Mouse (Mus musculus) CD4-positive helper T cell, adult 2 months (primary cell): Measurements from ENCODE around the gene Pabpn1.
A peak's percentile ranks its signal among the peaks of the same experiment; 100 is the strongest.

Experiments used
- DNase-seq: peaks from one replicate; pipeline ENCODE4 v3.0.0-alpha.2; 2012; ENCODE audit warnings: low read depth, missing footprints, low spot score

The Pabpn1 gene

DNA sequence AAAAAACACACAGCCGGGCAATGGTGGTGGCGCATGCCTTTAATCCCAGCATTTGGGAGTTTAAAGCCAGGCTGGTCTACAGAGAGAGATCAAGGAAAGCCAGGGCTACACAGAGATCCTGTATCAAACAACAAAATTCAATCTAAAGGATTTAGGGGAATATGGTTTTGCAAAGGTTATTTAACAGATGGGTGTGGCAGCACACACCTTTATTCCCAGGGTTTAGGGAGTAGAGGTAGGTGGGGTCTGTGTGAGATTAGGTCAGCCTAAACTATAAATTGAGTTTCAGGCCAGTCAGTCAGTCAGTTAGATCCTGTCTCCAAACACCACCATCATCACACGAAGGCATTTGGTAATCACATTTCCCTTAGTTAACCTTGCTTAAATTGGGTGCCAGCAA lies at the start of gene Pabpn1:
Pabpn1 (plus strand) TSS at position 301 of the 400 bp plus-strand sequence.
- no peak for DNase-seq

DNA sequence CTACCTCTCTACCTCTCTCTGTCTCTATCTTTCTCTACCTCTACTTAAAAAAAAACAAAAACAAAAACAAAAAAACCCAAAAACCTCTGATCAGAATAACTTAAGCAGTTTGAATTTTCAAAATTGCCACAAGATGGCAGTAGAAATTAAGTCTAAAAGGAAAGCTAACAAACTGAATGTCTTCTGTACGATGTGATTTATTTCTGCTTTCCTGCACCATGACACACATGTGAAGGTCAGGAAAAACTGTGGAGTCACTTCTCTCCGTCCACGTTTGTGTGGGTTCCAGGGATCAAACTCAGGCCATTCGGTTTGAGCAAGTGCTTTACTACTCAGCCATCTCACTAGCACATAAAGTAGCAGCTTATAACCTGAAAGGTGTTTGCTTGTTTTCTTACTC lies 48.8 kb upstream of the Pabpn1 start:
- peak; percentile 40 for DNase-seq

DNA sequence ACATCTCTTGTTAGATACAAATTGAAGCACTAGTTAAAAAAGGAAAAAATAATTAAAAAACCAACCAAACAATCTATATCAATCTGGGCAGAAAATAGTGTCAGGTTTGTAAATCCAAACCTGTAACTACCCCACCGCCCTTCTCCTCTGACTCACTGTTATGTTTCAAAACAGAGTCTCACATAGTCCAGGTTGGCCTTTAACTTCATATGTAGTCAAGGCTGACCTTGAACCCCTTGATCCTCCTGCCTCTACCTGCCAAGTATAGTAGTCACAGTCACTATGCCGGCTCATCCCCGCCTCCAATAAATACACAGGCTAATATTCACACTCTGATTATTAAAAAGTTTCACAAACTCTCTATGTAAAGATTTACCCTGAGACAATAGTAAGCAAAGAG lies 36.6 kb upstream of the Pabpn1 start:
- DNase-seq: no peak

DNA sequence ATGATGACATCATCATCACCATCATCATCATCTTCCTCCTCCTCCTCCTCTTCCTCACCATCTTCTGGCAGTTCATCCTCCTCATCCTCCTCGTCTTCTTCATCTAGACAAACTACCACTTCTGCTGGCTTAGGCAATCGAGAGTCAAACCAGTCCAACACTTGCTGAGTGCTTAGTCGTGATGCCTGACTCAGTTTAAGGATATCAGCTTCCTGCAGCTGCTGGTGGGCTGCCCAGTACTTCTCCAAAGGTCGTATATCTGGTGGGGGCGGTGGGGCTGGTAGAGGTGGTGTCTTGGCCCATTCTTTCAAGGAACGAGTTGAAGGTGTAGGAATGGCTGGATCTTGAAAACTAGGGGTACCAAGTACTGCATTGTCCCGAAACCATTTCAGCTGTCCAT lies 35.6 kb upstream of the Pabpn1 start:
- no peak for DNase-seq

DNA sequence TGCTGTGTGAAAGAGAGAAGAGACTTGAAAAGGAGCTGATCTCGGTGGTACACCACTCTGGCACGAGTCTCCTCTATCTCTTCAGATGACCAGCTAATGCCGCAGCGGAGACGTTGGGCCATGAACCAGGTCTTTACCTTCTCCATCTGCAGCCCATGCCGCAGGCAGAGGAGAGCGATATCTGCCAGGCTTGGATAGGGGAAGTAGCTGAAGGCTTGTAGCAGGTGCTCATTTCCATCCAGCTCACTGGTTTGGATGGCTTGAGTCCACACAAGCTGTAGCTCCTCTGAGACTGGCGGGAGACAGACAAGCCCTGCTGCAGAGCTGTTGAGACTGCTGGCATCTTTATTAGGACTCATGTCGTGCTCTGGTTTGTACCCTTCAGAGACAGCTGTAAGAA lies 34.4 kb upstream of the Pabpn1 start:
- no peak for DNase-seq

DNA sequence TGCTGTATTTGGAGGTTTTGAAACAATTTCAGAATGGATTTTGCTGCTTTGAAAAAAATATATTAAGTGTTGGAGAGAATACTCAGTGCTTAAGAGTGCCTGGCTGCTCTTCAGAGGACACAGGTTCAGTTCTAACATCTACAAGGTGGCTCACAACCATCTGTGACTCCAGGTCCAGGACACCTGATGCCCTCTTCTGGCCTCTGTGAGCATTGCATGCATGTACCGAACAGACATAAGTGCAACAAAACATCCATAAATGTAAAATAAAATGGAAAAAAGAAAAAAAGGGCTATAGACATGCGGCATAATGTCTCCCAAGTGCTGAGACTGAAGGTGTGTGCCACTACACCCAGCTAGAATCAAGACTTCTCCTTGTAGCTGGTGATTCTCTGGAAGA lies 31.8 kb upstream of the Pabpn1 start:
- DNase-seq: peak; percentile 63

DNA sequence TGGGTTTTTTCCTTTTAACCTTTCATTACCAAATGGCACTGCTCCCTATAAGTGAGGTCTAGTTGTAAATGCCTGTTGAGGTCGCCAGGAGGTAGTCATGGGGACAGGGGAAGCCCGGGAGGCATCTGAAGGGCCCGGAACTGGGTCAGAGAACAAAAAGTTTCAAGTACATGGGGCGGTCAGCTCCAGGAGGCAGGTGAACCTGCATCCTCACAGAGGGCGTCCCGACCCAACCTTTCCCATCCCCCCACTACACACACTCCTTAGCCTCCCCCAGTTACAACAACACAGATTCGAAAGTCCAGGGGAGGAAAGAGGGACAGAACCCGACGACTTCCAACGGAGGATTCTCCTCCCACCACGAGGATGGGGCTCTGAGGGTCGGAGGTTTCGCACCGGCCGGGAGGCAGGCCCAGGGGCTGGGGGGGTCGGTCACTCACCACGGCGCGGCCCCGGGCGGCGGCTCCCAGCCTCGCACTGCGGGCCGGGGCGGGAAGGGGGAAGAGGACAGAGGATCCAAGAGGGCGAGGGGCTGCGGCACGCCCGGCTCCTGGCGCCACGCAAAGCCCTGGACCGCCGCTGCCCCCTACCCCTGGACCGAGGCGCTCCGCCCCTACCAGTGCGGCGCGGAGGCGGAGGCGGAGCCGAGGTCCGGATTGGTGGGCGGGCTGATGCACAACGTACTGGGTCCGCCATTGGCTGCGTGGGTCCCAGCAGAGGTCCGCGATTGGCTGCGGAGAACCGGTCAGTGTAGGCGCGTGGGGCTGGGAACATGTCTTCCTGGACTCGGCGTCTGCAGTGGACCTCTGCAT lies 28.6 kb upstream of the Pabpn1 start:
- DNase-seq: peak; percentile 86

DNA sequence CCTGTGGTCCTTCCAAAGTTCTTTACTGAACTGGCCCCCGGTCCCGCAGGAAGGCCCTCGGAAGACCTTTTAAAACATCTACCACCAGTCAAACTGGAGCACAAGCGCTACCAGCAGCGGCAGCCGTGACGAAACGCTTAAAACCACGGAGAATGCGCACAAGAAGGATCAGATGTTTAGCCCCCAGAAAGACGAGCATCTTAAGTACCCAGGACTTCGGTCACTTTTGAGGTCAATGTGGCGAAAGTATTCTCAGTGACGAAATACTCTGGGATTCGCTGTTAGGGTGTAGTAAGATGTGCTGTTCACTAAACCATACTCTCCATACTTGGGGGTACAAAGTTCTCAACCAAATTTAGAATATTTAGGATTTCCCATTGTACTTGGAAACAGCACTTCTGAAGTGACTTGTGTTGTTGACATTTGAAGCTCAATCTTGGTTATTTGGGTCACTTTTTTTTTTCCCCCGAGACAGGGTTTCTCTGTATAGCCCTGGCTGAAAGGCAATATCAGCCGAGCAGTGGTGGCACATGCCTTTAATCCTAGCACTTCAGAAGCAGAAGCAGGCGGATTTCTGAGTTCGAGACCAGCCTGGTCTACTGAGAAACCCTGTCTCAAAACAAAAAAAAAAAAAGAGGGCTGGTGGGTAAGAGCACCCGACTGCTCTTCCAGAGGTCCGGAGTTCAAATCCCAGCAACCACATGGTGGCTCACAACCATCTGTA lies 27.8 kb upstream of the Pabpn1 start:
- DNase-seq: peak; percentile 46

DNA sequence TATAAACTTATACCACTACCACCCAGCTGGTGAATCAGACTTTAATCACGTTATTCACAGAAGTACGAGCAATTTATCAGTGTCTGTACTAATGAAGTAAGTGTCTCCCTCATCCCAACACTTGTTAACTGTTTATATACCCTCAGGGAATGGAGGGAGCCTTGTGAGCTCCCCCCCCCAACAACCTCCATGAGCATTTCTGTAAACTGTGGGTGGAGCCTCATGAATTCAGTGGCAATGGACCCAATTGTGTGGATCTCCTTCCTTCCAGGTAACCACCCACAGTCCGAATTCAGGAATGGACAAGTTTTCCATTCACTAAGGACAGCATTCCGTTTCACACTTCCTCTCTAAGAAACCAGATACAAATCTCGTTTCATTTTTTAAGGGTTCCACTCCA lies 26.7 kb upstream of the Pabpn1 start:
- DNase-seq: no peak

DNA sequence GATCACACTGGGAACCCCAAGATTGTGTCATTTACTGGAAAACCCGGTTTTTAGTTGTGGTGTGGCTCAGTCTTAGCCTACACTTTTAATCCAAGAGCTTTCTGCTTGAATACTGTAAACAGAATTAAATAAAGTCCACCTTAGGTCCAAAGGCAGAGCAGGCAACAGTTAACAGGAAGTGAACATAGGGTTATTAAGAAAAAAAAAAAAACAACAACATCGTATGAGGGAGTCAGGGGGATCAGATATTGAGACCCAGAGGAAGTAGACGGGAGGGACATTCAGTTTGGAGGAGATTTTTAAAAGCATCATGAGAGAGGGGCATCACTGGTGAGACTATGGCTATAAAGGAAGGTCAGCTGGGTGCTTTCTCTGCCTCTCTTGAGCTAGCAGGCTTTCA lies 26.0 kb upstream of the Pabpn1 start:
- DNase-seq: no peak

DNA sequence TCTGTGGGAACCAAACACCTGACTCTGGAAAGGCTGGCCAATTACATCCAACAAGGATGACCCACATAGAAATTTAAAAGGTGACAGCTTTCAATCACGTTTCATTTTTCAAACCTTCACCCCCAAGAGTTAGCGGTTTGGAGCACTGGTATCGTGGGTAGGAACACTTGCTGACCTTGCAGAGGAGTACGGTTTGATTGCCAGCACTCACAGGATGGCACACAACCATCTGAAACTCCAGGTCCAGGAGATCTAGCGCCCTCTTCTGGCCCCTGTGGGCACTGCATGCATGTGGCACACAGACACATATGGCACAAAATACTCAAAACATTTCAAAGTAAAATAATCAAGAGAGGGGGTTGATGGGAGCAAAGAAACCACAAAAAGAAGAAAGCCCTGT lies 25.4 kb upstream of the Pabpn1 start:
- peak; percentile 59 for DNase-seq

DNA sequence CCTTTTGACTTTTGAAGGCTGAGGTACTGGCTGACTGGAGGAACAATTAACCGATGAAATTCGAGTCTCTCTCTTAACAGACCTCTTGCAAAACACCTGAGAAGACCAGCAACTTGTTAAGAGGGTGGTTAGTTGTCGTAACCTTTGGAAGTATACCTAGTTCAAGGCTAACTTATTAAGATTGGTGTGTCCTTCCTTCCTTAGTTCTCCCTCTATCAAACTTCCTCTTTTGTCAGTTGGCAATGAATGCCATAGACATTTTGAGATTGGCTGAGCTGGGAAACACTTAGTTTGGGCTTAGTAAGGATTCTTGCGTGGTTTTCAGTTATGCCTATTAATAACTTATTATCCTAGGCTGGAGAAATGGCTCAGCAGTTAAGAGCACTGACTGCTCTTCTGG lies 24.3 kb upstream of the Pabpn1 start:
- DNase-seq: no peak

DNA sequence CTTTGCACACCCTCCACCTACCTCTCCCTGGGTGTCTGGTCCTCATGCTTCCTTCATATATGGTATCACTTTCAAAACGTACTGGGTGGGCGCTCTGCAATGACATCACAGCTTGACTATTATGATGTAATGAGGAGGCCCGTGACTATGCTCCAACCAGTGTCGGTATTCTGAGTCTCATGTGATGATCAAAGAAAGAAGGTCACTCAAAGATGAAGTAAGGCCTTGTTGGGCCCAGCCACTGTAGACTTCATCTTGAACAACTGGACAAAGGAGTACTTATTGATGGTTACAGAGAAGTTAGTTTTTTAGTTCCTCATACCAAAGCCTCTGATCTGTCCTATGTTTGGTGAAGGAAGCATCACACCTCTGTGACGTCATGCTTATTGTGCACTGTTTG lies 21.4 kb upstream of the Pabpn1 start, which contains the start of gene Homez:
Homez (minus strand) TSS at position 101 of the 400 bp plus-strand sequence.
- no peak for DNase-seq

DNA sequence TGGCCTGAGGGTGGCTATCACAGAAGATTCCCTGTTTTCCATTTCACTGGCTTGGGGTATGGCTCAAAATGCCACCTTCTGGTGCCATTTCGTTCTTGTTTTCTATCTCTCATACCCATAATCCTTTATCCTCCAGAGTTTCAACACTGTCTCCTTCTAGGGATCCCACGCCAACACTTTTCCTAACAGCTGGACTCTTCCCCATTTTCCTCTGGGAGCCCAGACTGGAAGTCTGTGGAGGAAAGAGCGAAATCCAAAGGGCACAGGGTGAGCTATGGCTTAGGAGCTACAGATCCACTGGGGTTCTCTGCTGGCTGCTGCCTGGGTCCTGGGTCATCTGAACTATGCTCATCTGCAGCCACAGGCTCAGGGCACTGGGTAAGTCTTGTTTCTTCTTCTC lies 18.1 kb upstream of the Pabpn1 start:
- no peak for DNase-seq

DNA sequence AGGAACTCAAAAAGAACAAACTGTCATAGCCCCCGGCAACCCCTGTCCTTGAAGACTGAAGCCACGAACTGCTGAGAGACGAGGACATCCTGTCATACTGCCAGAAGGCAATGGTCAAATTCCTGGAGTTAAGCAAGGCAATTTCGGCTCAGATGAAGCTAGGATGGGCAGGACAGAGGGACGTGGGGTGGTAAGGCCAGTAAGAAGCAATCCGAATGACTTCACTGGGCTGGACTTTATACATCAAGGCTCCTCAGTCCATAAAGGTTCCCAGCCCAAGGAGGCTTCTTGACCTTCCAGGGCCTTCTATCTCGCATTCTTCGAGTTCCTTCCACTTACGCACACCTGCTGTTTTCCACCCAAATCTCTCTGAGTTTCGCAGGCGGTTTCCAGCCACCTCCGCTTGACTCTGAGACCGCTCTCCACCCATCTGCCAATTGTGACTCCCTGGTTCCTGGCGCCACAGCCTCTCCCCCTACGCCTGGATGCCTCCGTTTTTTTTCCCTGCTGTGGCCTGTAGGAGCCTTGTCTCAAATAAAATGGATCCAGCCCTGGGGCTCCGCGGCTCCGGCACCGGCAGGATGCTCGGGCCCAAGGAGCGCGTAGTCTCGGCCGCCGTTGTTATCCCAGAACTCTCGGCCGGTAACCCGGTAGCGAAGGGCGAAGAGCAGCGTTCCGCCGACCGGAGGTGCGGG lies 16.3 kb upstream of the Pabpn1 start:
- DNase-seq: no peak

DNA sequence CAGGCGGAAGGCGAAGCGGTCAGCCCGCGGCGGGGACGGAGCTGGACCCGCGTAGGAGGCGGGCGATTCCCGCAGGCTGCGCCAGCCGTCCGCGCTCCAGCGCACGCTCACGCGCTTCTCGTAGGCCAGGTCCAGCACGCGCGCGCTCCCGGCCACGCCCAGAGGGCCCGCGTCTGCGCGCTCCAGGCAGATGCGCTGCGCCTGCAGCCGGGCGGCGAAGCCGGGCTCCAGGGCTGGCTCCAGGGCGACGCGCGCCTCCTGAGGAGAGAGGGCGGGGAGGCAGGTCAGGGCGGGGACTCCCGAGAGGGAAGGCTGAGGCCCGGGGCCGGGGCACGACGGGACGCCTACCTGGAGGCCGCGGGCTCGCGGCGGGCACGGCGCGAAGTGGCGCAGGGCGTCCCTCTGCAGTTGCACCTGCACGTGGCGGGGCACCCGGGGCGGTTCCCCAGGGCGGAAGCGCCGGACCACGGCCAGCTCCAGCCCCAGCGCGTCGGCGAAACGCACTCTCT lies 15.7 kb upstream of the Pabpn1 start:
- DNase-seq: peak; percentile 92

DNA sequence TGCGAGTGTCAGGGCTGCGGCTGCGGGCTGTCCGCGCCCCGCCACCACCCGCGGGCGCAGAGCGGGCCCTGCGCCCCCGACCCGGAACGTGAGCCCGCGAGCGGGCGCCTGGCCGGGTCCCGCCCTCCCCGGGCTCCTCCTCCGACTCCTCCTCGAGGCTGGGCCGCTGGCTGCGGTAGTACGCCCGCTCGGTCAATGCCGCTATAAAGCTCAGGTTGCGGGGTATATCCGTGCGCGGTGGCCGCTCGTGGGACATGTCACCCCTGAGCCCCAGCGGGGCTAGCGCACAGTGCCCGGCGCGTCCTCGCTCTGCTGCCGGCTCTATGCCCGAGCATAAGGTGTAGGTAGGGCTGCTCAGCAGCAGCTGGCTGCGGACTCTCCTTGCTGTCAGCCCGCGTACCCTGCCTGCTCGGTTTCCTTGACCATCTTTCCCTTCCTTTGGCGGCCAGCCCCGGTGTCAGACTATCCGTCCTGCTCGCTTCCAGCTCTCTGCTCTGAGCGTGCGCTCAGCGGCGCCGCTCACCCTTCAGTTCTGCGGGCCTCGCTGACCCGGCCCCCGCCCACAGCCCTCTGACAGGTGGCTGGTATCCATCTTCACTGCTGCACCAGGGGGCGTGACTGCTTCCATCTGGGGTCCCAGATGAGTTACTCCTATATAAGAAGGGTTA lies 15.1 kb upstream of the Pabpn1 start, which contains the start of gene Ppp1r3e:
Ppp1r3e (minus strand) TSS at position 503 of the 668 bp plus-strand sequence.
- DNase-seq: peak; percentile 84

DNA sequence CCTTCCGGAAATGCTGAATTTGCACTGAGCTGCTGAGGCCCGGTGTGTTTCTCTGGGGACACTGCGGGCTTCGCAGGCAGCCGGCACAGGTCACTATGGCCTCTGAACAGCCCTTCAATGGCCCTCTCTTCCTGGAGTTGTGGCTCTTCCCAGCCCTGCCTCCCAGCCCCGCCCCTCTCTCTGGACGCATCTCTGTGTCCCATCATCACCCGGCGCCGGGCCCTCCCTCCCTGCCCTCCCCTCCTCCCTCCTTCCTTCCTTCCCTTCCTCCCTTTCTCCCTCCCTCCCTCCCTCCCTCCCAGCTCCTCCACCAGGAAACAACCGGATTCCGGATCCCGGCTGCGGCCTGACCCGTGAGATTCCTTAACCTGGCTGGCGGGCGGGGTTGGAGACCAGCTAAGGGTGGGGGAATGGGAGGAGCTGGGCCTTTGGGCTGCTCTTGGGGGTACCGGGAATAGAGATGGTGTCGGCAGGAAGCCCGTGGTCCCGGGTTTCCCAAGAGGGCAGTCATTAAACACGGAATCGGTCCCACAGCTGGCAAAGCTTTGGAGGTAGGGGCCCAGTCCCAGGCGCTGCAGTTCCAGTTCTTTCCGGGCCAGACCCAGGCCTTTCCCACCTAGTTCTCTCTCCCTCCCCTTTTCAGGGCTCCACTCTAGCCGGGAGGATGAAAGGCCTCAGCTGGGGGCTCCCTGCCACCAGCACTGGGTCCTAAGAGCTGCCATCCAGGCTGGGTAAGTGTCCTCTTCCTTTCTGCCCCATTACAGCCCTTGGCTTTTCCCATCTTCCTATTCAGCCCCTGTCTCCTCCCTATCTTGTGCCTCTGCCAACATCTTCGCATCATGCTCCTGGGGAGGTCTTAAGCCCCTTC lies 8.9 kb upstream of the Pabpn1 start, which contains the start of the genes Bcl2l2 and Gm20521:
Bcl2l2 (plus strand) TSS at position 224 of the 868 bp plus-strand sequence.
Gm20521 (plus strand) TSS at position 288 of the 868 bp plus-strand sequence.
- peak; percentile 56 for DNase-seq

DNA sequence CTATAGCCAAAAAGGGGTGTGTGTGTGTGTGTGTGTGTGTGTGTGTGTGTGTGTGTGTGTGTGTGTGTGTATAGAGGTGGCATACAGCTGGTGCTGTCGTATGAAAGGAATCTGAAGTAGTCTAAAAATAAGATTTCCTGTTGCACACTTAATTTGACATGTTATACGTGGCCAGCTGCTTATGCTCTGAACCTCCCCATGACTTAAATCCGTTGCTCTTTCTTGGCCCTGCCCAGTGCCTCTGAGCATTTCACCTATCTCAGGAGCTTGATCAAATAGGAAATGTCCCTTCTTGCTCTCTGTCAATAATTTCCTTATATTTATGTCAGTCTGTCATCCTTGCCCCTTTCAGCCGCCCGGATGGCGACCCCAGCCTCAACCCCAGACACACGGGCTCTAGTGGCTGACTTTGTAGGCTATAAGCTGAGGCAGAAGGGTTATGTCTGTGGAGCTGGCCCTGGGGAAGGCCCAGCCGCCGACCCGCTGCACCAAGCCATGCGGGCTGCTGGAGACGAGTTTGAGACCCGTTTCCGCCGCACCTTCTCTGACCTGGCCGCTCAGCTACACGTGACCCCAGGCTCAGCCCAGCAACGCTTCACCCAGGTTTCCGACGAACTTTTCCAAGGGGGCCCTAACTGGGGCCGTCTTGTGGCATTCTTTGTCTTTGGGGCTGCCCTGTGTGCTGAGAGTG lies 8.1 kb upstream of the Pabpn1 start:
- DNase-seq: no peak

DNA sequence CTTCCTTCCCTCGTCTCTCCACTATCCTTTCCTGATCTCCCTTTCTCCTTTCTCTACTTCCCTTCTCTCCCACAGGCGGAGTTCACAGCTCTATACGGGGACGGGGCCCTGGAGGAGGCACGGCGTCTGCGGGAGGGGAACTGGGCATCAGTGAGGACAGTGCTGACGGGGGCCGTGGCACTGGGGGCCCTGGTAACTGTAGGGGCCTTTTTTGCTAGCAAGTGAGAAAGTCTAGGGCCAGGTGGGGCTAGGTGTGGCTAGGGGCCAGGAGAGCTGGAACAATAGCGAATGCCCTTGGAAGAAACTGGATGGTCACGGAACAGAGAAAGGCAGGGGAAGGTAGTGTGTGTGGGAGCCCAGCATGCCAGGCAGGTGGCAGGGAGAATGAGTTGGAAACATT lies 7.0 kb upstream of the Pabpn1 start:
- DNase-seq: no peak
